Mouse (Mus musculus) urinary bladder, postnatal 10 days (tissue): ENCODE measurements around the gene Ep300.
"Not testable (repeated sequence)": the region's sequence is repeated elsewhere in the genome, so short reads cannot be mapped to it uniquely, and the experiment has no call there.

Experiments used
- DNase-seq: peaks from one replicate; pipeline ENCODE4 v3.0.0; 2022; ENCODE audit warnings: low spot score

Ep300 gene

GRCm38 (mm10) chr15:81594146-81594696 is 9.1 kb downstream of the Ep300 start:
- DNase-seq, result no peak

GRCm38 (mm10) chr15:81598742-81599141 is 13.6 kb downstream of the Ep300 start:
- not testable (repeated sequence) for DNase-seq

- DNase-seq, result no peak
These were observed 20.1 kb downstream of the Ep300 start for GRCm38 (mm10) chr15:81605241-81605640.

- no peak for DNase-seq
These were observed 21.5 kb downstream of the Ep300 start for GRCm38 (mm10) chr15:81606634-81607033.

- no peak for DNase-seq
These were observed 64.6 kb downstream of the Ep300 start for GRCm38 (mm10) chr15:81649516-81650455.

GRCm38 (mm10) chr15:81650636-81651035 is 65.5 kb downstream of the Ep300 start:
- DNase-seq, result no peak

GRCm38 (mm10) chr15:81661701-81662100 is 76.5 kb downstream of the Ep300 start:
- DNase-seq, result no peak

GRCm38 (mm10) chr15:81663281-81663680 is 78.1 kb downstream of the Ep300 start:
- no peak for DNase-seq

DNA sequence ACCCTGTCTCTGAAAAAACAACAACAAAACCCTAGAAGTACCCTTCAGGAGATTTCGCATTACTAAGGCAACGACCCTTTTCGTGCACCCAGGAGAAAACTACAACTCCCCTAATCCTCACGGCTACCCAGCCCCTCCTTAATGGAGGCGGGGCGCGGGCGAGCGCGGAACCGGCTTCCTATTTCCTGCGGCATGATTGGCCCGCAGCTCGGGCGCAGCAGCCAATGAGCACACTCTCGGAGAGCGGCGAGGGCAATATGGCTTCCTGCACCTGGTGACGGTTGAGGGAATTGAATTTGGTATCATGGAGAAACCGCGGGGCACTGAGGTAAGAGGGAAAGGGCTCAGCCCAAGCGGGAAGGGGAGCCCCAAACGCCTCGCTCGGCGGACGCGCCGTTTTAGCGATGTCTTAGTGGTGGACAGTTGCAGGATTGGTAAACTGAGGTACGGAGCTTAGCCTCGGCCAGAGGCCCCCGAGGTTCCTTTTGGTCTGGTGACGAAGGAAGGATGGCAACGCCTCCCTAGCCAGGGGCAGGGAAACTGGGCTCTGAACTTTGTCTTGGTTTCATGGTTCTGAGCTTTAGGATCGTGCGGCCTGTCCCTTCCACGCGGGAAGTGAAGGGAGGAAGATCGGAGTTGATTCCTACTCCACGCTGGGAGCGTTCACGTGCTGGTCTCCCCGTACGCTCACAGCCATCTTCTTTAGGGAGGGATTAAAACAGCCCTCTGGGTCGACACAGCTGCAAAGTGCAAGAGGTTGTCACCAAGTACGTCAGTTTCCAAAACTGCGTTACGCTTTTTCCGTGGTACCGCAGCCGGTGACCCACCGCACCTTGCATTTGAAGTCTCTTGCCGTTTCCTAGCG is 78.8 kb downstream of the Ep300 start, which contains the start of gene L3mbtl2:
Gene L3mbtl2 (plus strand): TSS at position 193 of the 865 bp plus-strand sequence.
- DNase-seq, result peak; percentile 53

GRCm38 (mm10) chr15:81666957-81667356 is 81.8 kb downstream of the Ep300 start:
- DNase-seq, result no peak

- no peak for DNase-seq
These were observed 85.1 kb downstream of the Ep300 start for GRCm38 (mm10) chr15:81670231-81670640.

GRCm38 (mm10) chr15:81676637-81677036 is 91.5 kb downstream of the Ep300 start:
- DNase-seq, result no peak

DNA sequence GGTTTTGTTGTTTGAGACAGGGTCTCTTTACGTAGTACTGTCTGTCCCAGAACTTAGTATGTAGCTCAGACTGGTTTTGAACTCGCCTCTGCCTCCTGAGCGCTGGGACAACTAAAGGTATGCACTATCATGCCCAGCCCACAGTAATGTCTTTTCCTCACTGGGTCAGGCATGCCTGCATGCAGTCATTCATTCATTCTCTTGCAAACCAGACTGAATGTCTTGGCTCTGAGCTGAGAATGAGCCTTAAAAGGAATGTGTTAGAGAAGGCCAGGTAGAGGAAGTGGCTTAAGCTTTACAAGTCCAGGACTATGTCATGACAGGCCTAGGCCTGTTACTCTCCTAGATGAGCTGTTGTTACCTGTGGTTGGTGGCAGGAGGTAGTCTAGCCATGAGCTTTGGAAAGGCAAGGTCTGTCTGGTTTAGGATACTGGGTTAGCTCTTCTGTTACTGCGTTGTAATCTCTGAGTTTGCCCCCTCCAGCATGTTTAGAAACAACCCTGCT is 95.2 kb downstream of the Ep300 start:
- DNase-seq, result no peak

DNA sequence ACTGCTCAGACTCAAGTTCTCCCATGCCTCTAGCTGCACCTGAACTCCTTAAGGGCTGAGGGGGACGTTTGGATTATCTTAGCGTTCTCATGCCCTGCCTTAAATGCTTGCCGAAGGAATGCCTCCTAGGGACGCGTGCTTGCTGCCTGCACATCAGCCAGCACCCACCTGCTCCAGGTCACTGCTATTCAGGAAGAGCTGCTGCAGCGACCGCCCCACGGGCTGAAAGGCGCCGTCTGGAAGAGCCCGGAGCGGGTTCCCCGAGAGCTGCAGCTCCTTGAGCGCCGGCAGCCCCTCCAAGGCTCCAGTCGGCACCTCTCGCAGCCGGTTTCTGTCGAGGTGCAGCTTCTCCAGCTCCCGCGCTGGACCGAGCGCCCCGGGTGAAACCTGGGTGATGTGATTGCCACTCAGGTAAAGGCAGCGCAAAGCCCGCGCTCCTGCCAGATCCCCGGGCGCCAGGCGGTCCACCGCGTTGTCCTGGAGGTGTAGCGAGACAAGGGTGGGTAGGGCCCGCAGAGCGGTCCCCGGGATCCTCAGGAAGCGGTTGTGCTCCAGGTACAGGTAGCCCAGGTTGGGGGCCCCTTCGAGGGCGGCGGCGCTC is 108.3 kb downstream of the Ep300 start:
- DNase-seq, result no peak

DNA sequence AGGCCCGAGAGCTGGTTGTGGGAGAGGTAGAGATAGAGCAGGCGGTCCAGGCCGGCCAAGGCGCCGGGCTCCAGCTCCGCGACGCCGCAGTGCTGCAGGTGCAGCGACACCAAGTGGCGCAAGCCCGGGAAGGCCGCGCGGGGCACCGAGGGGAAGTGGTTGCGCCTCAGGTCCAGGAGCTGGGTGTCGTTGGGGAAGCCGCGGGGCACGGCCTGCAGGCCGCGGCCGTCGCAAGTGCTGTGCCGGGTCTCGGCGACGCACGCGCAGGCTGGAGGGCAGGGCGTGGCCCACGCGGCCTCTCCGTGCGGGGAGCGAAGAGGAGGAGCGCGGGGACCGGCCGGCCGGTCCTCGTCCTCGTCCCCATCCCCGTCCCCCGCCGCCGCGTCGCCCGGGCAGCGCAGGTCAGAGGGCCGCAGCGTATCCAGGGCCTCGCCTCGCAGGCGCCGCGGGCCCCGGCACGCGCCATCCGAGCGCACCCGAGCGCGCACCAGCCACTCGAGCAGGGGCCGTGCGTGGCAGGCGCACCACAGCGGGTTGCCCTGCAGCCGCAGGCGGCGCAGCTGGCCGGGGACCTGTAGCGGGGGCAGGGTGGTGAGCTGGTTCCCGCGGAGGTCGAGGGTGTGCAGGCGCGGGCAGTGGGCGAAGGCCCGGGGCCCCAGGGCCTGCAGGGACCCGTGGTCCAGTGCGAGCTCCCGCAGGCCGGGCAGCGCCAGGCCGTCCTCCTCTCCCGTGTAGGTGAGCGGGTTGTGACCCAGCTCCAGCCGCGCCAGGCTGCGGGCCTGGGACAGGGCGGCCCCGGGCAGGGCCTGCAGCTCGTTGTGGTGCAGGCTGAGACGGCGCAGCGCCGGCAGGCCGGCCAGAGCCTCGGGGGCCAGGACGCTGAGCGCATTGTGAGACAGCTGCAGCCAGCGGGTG is 109.1 kb downstream of the Ep300 start:
- DNase-seq, result peak; percentile 47

GRCm38 (mm10) chr15:81694891-81695290 is 109.7 kb downstream of the Ep300 start:
- no peak for DNase-seq

DNA sequence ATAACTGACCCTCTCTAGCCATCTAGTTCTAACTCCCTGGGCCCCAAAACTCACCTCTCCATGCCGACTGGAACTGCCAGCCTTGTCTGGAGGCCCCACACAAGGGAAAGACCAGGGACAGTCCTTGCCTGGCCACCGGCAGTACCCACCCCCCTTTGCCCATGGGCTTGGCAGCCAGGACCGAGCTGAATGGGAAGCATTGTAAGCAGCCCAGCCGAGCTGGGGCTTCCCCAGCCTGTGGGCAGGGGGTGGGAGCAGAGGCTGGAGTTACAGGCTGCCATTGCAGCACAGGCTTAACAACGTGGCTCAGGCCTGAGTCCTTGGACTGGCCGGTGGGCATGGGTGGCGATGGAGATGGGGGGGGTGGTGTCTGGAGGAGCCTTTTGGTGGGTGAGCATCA is 112.0 kb downstream of the Ep300 start, which contains the start of gene Chadl:
Gene Chadl (minus strand): TSS at position 113 of the 400 bp plus-strand sequence.
- no peak for DNase-seq

DNA sequence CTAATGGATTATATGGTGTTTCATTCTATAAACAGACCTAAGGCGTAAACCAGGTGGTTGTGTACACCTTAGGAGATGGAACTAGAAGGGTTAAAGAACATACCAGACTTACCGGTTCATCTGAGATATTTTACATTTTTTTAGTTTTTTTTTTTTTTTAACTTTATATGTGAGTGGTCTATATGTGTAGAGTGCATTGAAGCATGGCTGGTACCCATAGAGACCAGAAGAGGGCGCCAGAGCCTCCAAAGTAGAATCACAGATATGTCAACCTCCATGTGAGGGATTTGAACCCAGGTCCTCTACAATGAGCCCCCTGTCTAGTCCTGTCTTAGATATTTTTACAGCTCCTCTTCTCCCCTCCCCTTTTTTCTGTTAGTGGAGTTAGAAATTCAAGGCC is 112.7 kb downstream of the Ep300 start:
- no peak for DNase-seq

- DNase-seq, result no peak
These were observed 113.4 kb downstream of the Ep300 start for GRCm38 (mm10) chr15:81698532-81698931.

GRCm38 (mm10) chr15:81700161-81700560 is 115.0 kb downstream of the Ep300 start:
- no peak for DNase-seq

DNA sequence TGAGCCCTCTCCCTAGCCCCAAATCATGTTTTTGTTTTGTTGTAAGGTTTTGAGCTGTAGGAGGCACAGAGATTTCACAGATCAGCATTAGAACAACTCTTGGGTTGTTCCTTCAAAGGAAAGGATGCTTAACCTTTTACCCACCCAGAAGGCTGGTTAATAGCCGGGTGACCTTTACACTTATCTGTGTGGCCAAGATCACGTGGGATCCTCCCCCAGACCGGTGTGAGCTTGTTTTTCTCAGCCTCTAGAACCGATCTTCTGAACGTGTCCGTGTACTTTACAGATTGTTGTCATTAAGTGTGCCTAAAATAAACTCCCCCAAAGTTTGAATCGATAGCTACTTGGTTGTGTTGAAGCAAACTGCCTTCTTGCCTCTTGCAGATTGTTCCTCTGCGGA is 115.5 kb downstream of the Ep300 start:
- no peak for DNase-seq
